Mouse (Mus musculus): ENCODE measurements around the gene Vmn1r29.
"Not testable (repeated sequence)": the region's sequence is repeated elsewhere in the genome, so short reads cannot be mapped to it uniquely, and the experiment has no call there.

The Vmn1r29 gene

DNA sequence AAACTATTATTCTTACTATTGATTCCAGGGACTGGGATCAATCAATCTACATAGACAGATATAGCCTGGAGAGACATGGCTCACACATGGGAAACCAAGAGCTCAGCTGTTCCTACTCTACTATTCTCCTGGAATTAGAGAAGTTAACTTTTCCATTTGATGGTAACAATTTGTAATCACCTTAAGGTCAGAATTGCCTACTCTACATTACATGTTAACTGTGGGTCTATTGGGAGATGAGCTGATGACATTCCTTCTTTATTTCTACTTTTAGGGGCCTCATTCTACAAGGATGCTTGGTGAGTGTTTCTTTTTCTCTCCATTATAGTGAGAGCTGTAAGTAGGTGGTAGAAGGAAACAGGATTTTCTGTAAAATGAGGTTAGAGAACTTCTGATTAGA, at the start of gene Vmn1r29:
Gene Vmn1r29 (plus strand): TSS at position 301 of the 400 bp plus-strand sequence.
- DNase-seq (ENCODE audit: extremely low read depth, low read depth): no peak

DNA sequence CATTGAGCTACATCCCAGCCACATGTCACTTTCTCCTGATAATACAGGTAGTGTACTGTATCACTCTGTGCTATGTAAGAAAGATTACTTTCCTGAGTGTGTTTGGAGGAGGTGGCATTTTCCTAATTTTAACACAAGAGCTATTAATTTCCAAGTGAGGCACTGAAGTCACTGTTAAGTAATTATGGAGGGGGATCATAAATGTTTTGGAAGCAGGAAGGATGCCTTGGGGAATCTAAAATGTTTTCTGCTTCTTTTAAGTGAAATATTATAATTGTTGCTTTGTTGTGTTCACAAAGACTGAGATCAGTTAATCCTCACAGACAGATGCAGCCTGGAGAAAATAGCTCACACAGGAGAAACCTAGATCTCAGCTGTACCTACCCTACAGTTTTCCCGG, 39.6 kb upstream of the Vmn1r29 start, which contains the start of gene Vmn1r28:
Gene Vmn1r28 (plus strand): TSS at position 301 of the 400 bp plus-strand sequence.
- DNase-seq (ENCODE audit: extremely low read depth, low read depth): no peak

DNA sequence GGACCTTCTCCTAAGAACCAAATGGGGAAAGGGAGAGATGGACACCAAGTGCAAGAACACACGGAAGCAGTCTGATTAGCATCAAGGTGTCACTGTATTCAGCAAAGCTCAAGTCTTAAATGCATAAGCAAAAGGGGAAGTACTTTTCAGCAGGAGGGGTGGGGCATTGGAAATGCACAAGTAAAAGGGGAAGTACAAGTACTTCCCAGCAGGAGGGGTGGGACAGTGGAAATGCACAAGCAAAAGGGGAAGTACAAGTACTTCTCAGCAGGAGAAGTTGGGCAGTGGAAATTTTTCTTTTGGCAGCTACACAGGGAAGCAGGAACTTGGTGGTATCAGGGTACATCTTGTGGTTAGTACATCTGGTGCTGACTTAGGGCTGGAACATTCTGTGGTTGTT, 21.7 kb upstream of the Vmn1r29 start:
- peak; percentile 13 for DNase-seq (ENCODE audit: extremely low read depth, low read depth)

- DNase-seq (ENCODE audit: extremely low read depth, low read depth): no peak
Measured at GRCm38 (mm10) chr6:58292201-58292600, 9.1 kb upstream of the Vmn1r29 start.

DNA sequence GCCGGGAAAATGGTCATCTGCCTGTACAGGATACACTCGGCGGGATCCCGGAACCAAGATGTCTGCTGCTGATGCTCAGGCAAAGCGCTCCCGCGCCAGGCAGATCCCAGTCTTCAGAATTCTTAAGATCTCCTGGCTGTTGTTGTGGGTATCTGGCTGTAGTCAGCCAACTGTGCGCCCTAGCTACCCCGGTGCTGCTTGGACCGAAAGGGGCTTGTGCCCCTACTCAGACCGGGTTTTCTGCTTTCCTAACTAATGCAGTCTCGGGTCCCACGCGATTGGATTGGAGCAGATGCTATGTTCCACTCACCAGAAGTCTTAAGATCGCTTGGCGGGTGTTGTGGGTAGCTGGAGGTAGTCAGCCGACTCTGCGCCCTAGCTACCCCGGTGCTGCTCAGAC, 2.8 kb upstream of the Vmn1r29 start:
- DNase-seq (ENCODE audit: extremely low read depth, low read depth): not testable (repeated sequence)

DNA sequence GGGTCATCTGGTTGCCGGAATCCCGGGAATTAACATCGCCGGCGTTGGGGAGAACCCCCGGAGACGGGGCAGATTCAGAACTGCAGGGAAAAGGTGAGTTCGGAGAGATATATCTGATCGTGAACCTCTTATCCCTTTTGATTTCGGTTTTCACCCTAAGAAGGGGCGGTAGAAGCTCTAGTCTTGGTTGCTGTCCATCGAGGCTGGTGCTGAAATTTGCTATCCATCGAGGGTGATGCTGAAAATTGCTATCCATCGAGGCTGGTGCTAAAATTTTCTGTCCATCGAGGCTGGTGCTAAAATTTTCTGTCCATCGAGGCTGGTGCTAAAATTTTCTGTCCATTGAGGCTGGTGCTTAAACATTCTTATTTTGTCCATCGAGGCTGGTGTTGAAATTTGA, 29.3 kb downstream of the Vmn1r29 start:
- DNase-seq (ENCODE audit: extremely low read depth, low read depth): not testable (repeated sequence)

All from MEL-GATA-1-ER (cell line).